In genomic region chr1:63123823-63124450, GRCm38 (mm10) we compare ENCODE assay signal across 19 mouse cellular contexts. TPM values are rescaled to one million over a fixed set of nuclear protein-coding genes. Genes with fewer than 3 reads are reported as not detected.
DNase-seq lines count a peak whose midpoint lies in the region; ATAC-seq and TF ChIP-seq lines count a peak whose summit lies in the region.
"Had no signal": no experiment of that assay in that cellular context is flagged by ENCODE, and none has a peak within 500 bp of the region (broad histone marks: within the 10 kb centered on the region; RNA-seq: fewer than 3 reads in every experiment).

No protein-coding gene starts in this region.

- H3K36me3 ChIP-seq in kidney, postnatal 0 days (ENCODE audit: insufficient read depth, low read length) = peaks cover 30% of the 10 kb centered on the region
- H3K36me3 ChIP-seq in liver, embryonic 14.5 days (replicated peaks; ENCODE audit: control insufficient read depth, insufficient read depth, low read depth) = peaks cover 34% of the 10 kb centered on the region

- peak; percentile 69 for ATAC-seq in kidney, postnatal 0 days (replicated peaks; ENCODE audit: low FRiP score, low read depth)
- ATAC-seq in liver, embryonic 14.5 days (ENCODE audit: insufficient read depth) = peak; percentile 52; the same call in 1 of the 2 replicates
- no peak for ATAC-seq in erythroblast, adult 5-6 weeks (replicated peaks; ENCODE audit: low FRiP score, poor library complexity, severe bottlenecking)
- ATAC-seq: CD4-positive, CD25-positive, alpha-beta regulatory T cell, adult 4 months; forebrain, postnatal 0 days had no signal

- H3K4me3 ChIP-seq in kidney, postnatal 0 days (replicated peaks; ENCODE audit: low read depth, low read length) = no peak overlapping the region
- H3K4me3 ChIP-seq in liver, embryonic 14.5 days (ENCODE audit: insufficient read depth in 1 of 2, low read depth in 2 of 2, low read length in 2 of 2) = no peak overlapping the region
- H3K4me3 ChIP-seq: left cerebral cortex, adult 2 months; limb, embryonic 12.5 days; neural tube, embryonic 15.5 days had no signal

- no peaks in the 10 kb centered on the region for H3K9me3 ChIP-seq in kidney, postnatal 0 days (replicated peaks; ENCODE audit: low read length)
- no peaks in the 10 kb centered on the region for H3K9me3 ChIP-seq in liver, embryonic 14.5 days (ENCODE audit: control insufficient read depth, low read length)
- H3K9me3 ChIP-seq: limb, embryonic 12.5 days; neural tube, embryonic 15.5 days had no signal

- 64% methylated on average over 6 of the region's 6 CpGs for WGBS in kidney, postnatal 0 days
- WGBS in liver, embryonic 14.5 days (ENCODE audit: insufficient replicate concordance) = 70% methylated on average over 6 of the region's 6 CpGs

- DNase-seq in kidney, adult 18-20 months = peak; percentile 80
- DNase-seq in kidney, postnatal 0 days (ENCODE audit: low spot score) = no peak
- DNase-seq in liver, embryonic 14.5 days (ENCODE audit: low read depth in 3 of 3, low spot score in 3 of 3) = no peak
- peak; percentile 89 for DNase-seq in yolk sac, embryonic 10.5 days (ENCODE audit: low spot score)
- DNase-seq in adrenal gland, adult (ENCODE audit: inconsistent age in 2 of 2, low spot score in 1 of 2) = no peak
- no peak for DNase-seq in gastrocnemius, postnatal 4 days (ENCODE audit: low spot score in 2 of 2)
- DNase-seq: adrenal gland, postnatal 14 days; cerebellum, adult 2 months; forebrain, postnatal 0 days; gastrocnemius, postnatal 14 days; heart, postnatal 14 days; lung, postnatal 10 days; thymus, adult 2 months had no signal

- H3K27ac ChIP-seq in kidney, postnatal 0 days = peak overlapping the region; percentile 66
- no peak overlapping the region for H3K27ac ChIP-seq in liver, embryonic 14.5 days
- H3K27ac ChIP-seq: hindbrain, embryonic 14.5 days; left cerebral cortex, adult 2 months; limb, embryonic 12.5 days; neural tube, embryonic 15.5 days had no signal

- H3K4me2 ChIP-seq in kidney, postnatal 0 days (ENCODE audit: low read length) = no peak overlapping the region
- H3K4me2 ChIP-seq in liver, embryonic 14.5 days (ENCODE audit: low read depth) = no peak overlapping the region
- H3K4me2 ChIP-seq: hindbrain, embryonic 14.5 days; limb, embryonic 12.5 days; neural tube, embryonic 15.5 days had no signal

- no peaks in the 10 kb centered on the region for H3K4me1 ChIP-seq in kidney, postnatal 0 days (replicated peaks; ENCODE audit: insufficient read depth, low read length)
- peaks cover 3 to 19% of the 10 kb centered on the region in 2 experiments; a peak in 3 of 4 replicates for H3K4me1 ChIP-seq in liver, embryonic 14.5 days (replicated peaks; ENCODE audit: control insufficient read depth in 2 of 2, insufficient read depth in 2 of 2, low read length in 1 of 2)
- H3K4me1 ChIP-seq: limb, embryonic 12.5 days had no signal

- no peak for TF ChIP-seq EP300 in liver, embryonic 14.5 days (IDR thresholded peaks at IDR 0.05; ENCODE audit: low read depth)

- H3K9ac ChIP-seq in kidney, postnatal 0 days (ENCODE audit: low read depth, low read length) = no peak overlapping the region
- no peak overlapping the region for H3K9ac ChIP-seq in liver, embryonic 14.5 days (replicated peaks)
- H3K9ac ChIP-seq: forebrain, postnatal 0 days; hindbrain, embryonic 14.5 days; limb, embryonic 12.5 days; neural tube, embryonic 15.5 days had no signal

- H3K27me3 ChIP-seq in kidney, postnatal 0 days (ENCODE audit: insufficient read depth, low read length) = no peaks in the 10 kb centered on the region
- no peaks in the 10 kb centered on the region for H3K27me3 ChIP-seq in liver, embryonic 14.5 days (ENCODE audit: control insufficient read depth, insufficient read depth, low read length)
- H3K27me3 ChIP-seq: limb, embryonic 12.5 days; neural tube, embryonic 15.5 days had no signal

- TF ChIP-seq CTCF in kidney, postnatal 0 days (IDR thresholded peaks at IDR 0.05; ENCODE audit: low read depth) = no peak
- no peak for TF ChIP-seq CTCF in liver, embryonic 14.5 days (IDR thresholded peaks at IDR 0.05; ENCODE audit: low read depth)

RNA-seq across cellular contexts. Expression of gene Ino80d, which starts 9.5 kb away (rescaled TPM):
- 6.2 and 6.5 TPM in 2 replicates for polyA plus RNA-seq in kidney, postnatal 0 days (2015; fragmentation: Nextera tagmentation; extraction: Ambion mirVana)
- 2.4 and 2.5 TPM in 2 replicates for polyA plus RNA-seq in liver, embryonic 14.5 days (2012; rRNA removed)
- polyA plus RNA-seq in liver, embryonic 14.5 days (2014; fragmentation: Nextera tagmentation; extraction: Ambion mirVana) = 3.4 and 3.9 TPM in 2 replicates
- 10 to 100 TPM; 26.5 to 26.6 TPM for total RNA-seq in gastrocnemius, postnatal 4 days (2021)
- 22.5 and 28.4 TPM in 2 replicates for total RNA-seq in erythroblast, adult 5-6 weeks (2015; ENCODE audit: low replicate concordance)
- 10.3 and 12.4 TPM in 2 replicates for total RNA-seq in erythroblast, adult 5-6 weeks (2017; ENCODE audit: low replicate concordance)

RNA-seq across cellular contexts. Expression of gene Eef1b2, which starts 52.7 kb away (rescaled TPM):
- polyA plus RNA-seq in kidney, postnatal 0 days (2015; fragmentation: Nextera tagmentation; extraction: Ambion mirVana) = 545 and 580 TPM in 2 replicates
- polyA plus RNA-seq in liver, embryonic 14.5 days (2012; rRNA removed) = 383 and 523 TPM in 2 replicates
- 382 TPM in 2 replicates for polyA plus RNA-seq in liver, embryonic 14.5 days (2014; fragmentation: Nextera tagmentation; extraction: Ambion mirVana)
- total RNA-seq in gastrocnemius, postnatal 4 days (2021) = 1,000 to 10,000 TPM in 1 of 2 experiments, 100 to 1,000 TPM in 1; 924 to 1,008 TPM
- 258 and 276 TPM in 2 replicates for total RNA-seq in erythroblast, adult 5-6 weeks (2015; ENCODE audit: low replicate concordance)
- 379 and 551 TPM in 2 replicates for total RNA-seq in erythroblast, adult 5-6 weeks (2017; ENCODE audit: low replicate concordance)

RNA-seq across cellular contexts. Expression of gene Ndufs1, which starts 52.7 kb away (rescaled TPM):
- polyA plus RNA-seq in kidney, postnatal 0 days (2015; fragmentation: Nextera tagmentation; extraction: Ambion mirVana) = 178 and 181 TPM in 2 replicates
- polyA plus RNA-seq in liver, embryonic 14.5 days (2012; rRNA removed) = 38.2 and 57.9 TPM in 2 replicates
- polyA plus RNA-seq in liver, embryonic 14.5 days (2014; fragmentation: Nextera tagmentation; extraction: Ambion mirVana) = 108 and 122 TPM in 2 replicates
- 100 to 1,000 TPM; 227 to 231 TPM for total RNA-seq in gastrocnemius, postnatal 4 days (2021)
- total RNA-seq in erythroblast, adult 5-6 weeks (2015; ENCODE audit: low replicate concordance) = 47.3 and 53.7 TPM in 2 replicates
- total RNA-seq in erythroblast, adult 5-6 weeks (2017; ENCODE audit: low replicate concordance) = 55.9 and 56.6 TPM in 2 replicates

Comparison
In these comparisons a context has a peak if more than half of its experiments do, and no peak if none do; other contexts are left out.
1. DNase-seq: peak in kidney, adult 18-20 months (single experiment) and yolk sac, embryonic 10.5 days (single experiment); none in kidney, postnatal 0 days (single experiment), liver, embryonic 14.5 days (0 of 3), adrenal gland, adult (0 of 2) and gastrocnemius, postnatal 4 days (0 of 2).